Mouse (Mus musculus) heart, embryonic 15.5 days (tissue): ENCODE results near the gene Vav2. TPM values are rescaled to one million over a fixed set of nuclear protein-coding genes. Genes with fewer than 3 reads are reported as not detected.
A peak's percentile ranks its signal among the peaks of the same experiment; 100 is the strongest.

ENCODE experiments used
- ATAC-seq: fragments of 200-750 bp; cut with Nextera tagmentation; replicated peaks from 2 replicates; pipeline ENCODE4 v1.8.0; 2017; ENCODE audit warnings: low read depth, moderate TSS enrichment; ENCODE audit not compliant: insufficient number of reproducible peaks, insufficient read depth, low FRiP score
- H3K27ac ChIP-seq: fragments of 300-500 bp; sonication (generic); 2 replicates; pipeline ENCODE4 v1.5.1; 2015; ENCODE audit warnings: mild to moderate bottlenecking, inconsistent platforms
- H3K27me3 ChIP-seq: fragments of 300-500 bp; sonication (generic); 2 replicates; pipeline ENCODE4 v1.6.1; 2015; ENCODE audit warnings: inconsistent platforms
- H3K36me3 ChIP-seq: fragments of 300-500 bp; sonication (generic); 2 replicates; pipeline ENCODE4 v1.6.1; 2015; ENCODE audit warnings: mild to moderate bottlenecking, inconsistent platforms
- H3K4me1 ChIP-seq: fragments of 300-500 bp; sonication (generic); replicated peaks from 2 replicates; pipeline ENCODE4 v1.6.1; 2015; ENCODE audit warnings: inconsistent platforms
- H3K4me2 ChIP-seq: fragments of 300-500 bp; sonication (generic); 2 replicates; pipeline ENCODE4 v1.6.1; 2015; ENCODE audit warnings: inconsistent platforms, mild to moderate bottlenecking, moderate library complexity
- H3K4me3 ChIP-seq: fragments of 300-500 bp; sonication (generic); 2 replicates; pipeline ENCODE4 v1.5.1; 2015; ENCODE audit warnings: mild to moderate bottlenecking, inconsistent platforms
- H3K9ac ChIP-seq: fragments of 300-500 bp; sonication (generic); 2 replicates; pipeline ENCODE4 v1.6.1; 2015; ENCODE audit warnings: mild to moderate bottlenecking, inconsistent platforms
- H3K9me3 ChIP-seq: fragments of 300-500 bp; sonication (generic); replicated peaks from 2 replicates; pipeline ENCODE4 v1.6.1; 2016; ENCODE audit warnings: inconsistent platforms
- WGBS: fragments of 180-500 bp; shearing (Covaris S2); methylation state at CpG from one replicate; pipeline ENCODE4 v1.1.7; 2015; ENCODE audit warnings: mixed read lengths; 5-methylcytosine and 5-hydroxymethylcytosine counted together
- polyA plus RNA-seq: library from polyadenylated mRNA; unstranded; fragments of >200 nt; fragmentation: Nextera tagmentation; extraction: Ambion mirVana; gene quantifications from 2 replicates; pipeline ENCODE4 v1.2.1, GENCODE M21; 2015

Gene Vav2
- polyA plus RNA-seq, 1 experiment from 2014 or later = 3.1 TPM

GRCm38 (mm10) chr2:27387209-27387608 is 39.6 kb downstream of the Vav2 start:
- Histone ChIP-seq H3K4me1 (peaks cover 30% of the 10 kb centered on the region), H3K27me3 (peaks cover 3% of the 10 kb centered on the region), H3K4me2 (no peak overlapping the region), H3K9ac (no peak overlapping the region), H3K4me3 (no peak overlapping the region), H3K9me3 (no peaks in the 10 kb centered on the region), H3K27ac (no peak overlapping the region), H3K36me3 (no peaks in the 10 kb centered on the region)
- no peak for ATAC-seq
- 87% methylated on average over 1 of the region's 1 CpGs for WGBS

GRCm38 (mm10) chr2:27381698-27382097 is 45.1 kb downstream of the Vav2 start:
- Histone ChIP-seq H3K27ac (peak overlapping the region; percentile 66), H3K4me2 (no peak overlapping the region), H3K9me3 (no peaks in the 10 kb centered on the region), H3K4me1 (peaks cover 24% of the 10 kb centered on the region), H3K4me3 (no peak overlapping the region), H3K36me3 (no peaks in the 10 kb centered on the region), H3K9ac (no peak overlapping the region), H3K27me3 (peaks cover 4% of the 10 kb centered on the region)
- WGBS = 33% methylated on average over 4 of the region's 4 CpGs
- no peak; the same call in 1 of the 2 replicates for ATAC-seq

- WGBS = 70% methylated on average over 3 of the region's 3 CpGs
- peaks cover 6% of the 10 kb centered on the region for H3K27me3 ChIP-seq
These were observed 45.6 kb downstream of the Vav2 start for GRCm38 (mm10) chr2:27381254-27381653.

GRCm38 (mm10) chr2:27377876-27378275 is 49.0 kb downstream of the Vav2 start:
- H3K9me3 ChIP-seq = no peaks in the 10 kb centered on the region
- H3K36me3 ChIP-seq = no peaks in the 10 kb centered on the region
- no peak overlapping the region for H3K9ac ChIP-seq
- 37% methylated on average over 4 of the region's 4 CpGs for WGBS
- no peak overlapping the region for H3K27ac ChIP-seq
- peaks cover 33% of the 10 kb centered on the region for H3K4me1 ChIP-seq
- H3K4me2 ChIP-seq = no peak overlapping the region
- H3K27me3 ChIP-seq = peaks cover 6% of the 10 kb centered on the region; the same call in 1 of the 2 replicates
- ATAC-seq = no peak
- H3K4me3 ChIP-seq = no peak overlapping the region

More at GRCm38 (mm10) chr2:27381254-27381653, 45.6 kb downstream of the Vav2 start:
- H3K9me3 ChIP-seq = no peaks in the 10 kb centered on the region
- no peak overlapping the region for H3K4me2 ChIP-seq
- peak overlapping the region; percentile 66 for H3K27ac ChIP-seq
- H3K9ac ChIP-seq = no peak overlapping the region
- ATAC-seq = no peak
- no peaks in the 10 kb centered on the region for H3K36me3 ChIP-seq
- H3K4me3 ChIP-seq = no peak overlapping the region
- peaks cover 24% of the 10 kb centered on the region for H3K4me1 ChIP-seq

GRCm38 (mm10) chr2:27377164-27377563 is 49.7 kb downstream of the Vav2 start:
- Histone ChIP-seq H3K27ac (no peak overlapping the region), H3K9ac (no peak overlapping the region), H3K36me3 (no peaks in the 10 kb centered on the region), H3K27me3 (peaks cover 6% of the 10 kb centered on the region; the same call in 1 of the 2 replicates), H3K4me1 (peaks cover 37% of the 10 kb centered on the region), H3K4me2 (no peak overlapping the region), H3K9me3 (no peaks in the 10 kb centered on the region), H3K4me3 (no peak overlapping the region)
- whole genome bisulfite sequencing = 79% methylated on average over 8 of the region's 8 CpGs
- ATAC-seq = no peak

GRCm38 (mm10) chr2:27375141-27375540 is 51.7 kb downstream of the Vav2 start:
- no peak for ATAC-seq

GRCm38 (mm10) chr2:27373349-27373748 is 53.5 kb downstream of the Vav2 start:
- Histone ChIP-seq H3K9me3 (no peaks in the 10 kb centered on the region), H3K4me3 (no peak overlapping the region), H3K4me2 (no peak overlapping the region), H3K9ac (no peak overlapping the region), H3K4me1 (peaks cover 20% of the 10 kb centered on the region), H3K27me3 (peaks cover 6% of the 10 kb centered on the region; the same call in 1 of the 2 replicates), H3K36me3 (no peaks in the 10 kb centered on the region), H3K27ac (no peak overlapping the region)
- 10% methylated on average over 12 of the region's 12 CpGs for WGBS
- ATAC-seq = peak; percentile 44; the same call in 1 of the 2 replicates

More at GRCm38 (mm10) chr2:27375141-27375540, 51.7 kb downstream of the Vav2 start:
- Histone ChIP-seq H3K27ac (no peak overlapping the region), H3K9ac (no peak overlapping the region), H3K4me2 (no peak overlapping the region), H3K9me3 (no peaks in the 10 kb centered on the region), H3K27me3 (peaks cover 6% of the 10 kb centered on the region; the same call in 1 of the 2 replicates), H3K36me3 (no peaks in the 10 kb centered on the region), H3K4me3 (no peak overlapping the region), H3K4me1 (peaks cover 24% of the 10 kb centered on the region)
- WGBS = 55% methylated on average over 3 of the region's 3 CpGs

- ATAC-seq = no peak
- no peaks in the 10 kb centered on the region for H3K36me3 ChIP-seq
- H3K4me2 ChIP-seq = no peak overlapping the region
- 88% methylated on average over 2 of the region's 2 CpGs for WGBS
- H3K27ac ChIP-seq = no peak overlapping the region
- H3K4me3 ChIP-seq = no peak overlapping the region
- no peaks in the 10 kb centered on the region for H3K27me3 ChIP-seq
- H3K4me1 ChIP-seq = peaks cover 13% of the 10 kb centered on the region
- no peaks in the 10 kb centered on the region for H3K9me3 ChIP-seq
- H3K9ac ChIP-seq = no peak overlapping the region
These were observed 55.4 kb downstream of the Vav2 start for GRCm38 (mm10) chr2:27371450-27371849.

- Histone ChIP-seq H3K4me3 (no peak overlapping the region), H3K4me1 (peaks cover 13% of the 10 kb centered on the region), H3K4me2 (no peak overlapping the region), H3K27ac (no peak overlapping the region), H3K36me3 (no peaks in the 10 kb centered on the region), H3K9me3 (no peaks in the 10 kb centered on the region), H3K9ac (no peak overlapping the region), H3K27me3 (no peaks in the 10 kb centered on the region)
- no peak for ATAC-seq
- WGBS = 85% methylated on average over 8 of the region's 8 CpGs
These were observed 57.9 kb downstream of the Vav2 start for GRCm38 (mm10) chr2:27368980-27369379.

- H3K36me3 ChIP-seq = no peaks in the 10 kb centered on the region
- no peak for ATAC-seq
- 69% methylated on average over 4 of the region's 4 CpGs for WGBS
- H3K4me2 ChIP-seq = no peak overlapping the region
- no peaks in the 10 kb centered on the region for H3K27me3 ChIP-seq
- H3K9ac ChIP-seq = no peak overlapping the region
- H3K27ac ChIP-seq = no peak overlapping the region
- no peak overlapping the region for H3K4me3 ChIP-seq
- no peaks in the 10 kb centered on the region for H3K4me1 ChIP-seq
- H3K9me3 ChIP-seq = no peaks in the 10 kb centered on the region
These were observed 61.5 kb downstream of the Vav2 start for GRCm38 (mm10) chr2:27365296-27365695.

- H3K27me3 ChIP-seq = no peaks in the 10 kb centered on the region
- 66% methylated on average over 5 of the region's 5 CpGs for WGBS
- no peaks in the 10 kb centered on the region for H3K9me3 ChIP-seq
- H3K4me2 ChIP-seq = no peak overlapping the region
- no peak overlapping the region for H3K9ac ChIP-seq
- H3K4me1 ChIP-seq = no peaks in the 10 kb centered on the region
- H3K4me3 ChIP-seq = no peak overlapping the region
- H3K27ac ChIP-seq = no peak overlapping the region
- no peak for ATAC-seq
- no peaks in the 10 kb centered on the region for H3K36me3 ChIP-seq
These were observed 65.0 kb downstream of the Vav2 start for GRCm38 (mm10) chr2:27361786-27362185.

GRCm38 (mm10) chr2:27358461-27358860 is 68.4 kb downstream of the Vav2 start:
- Histone ChIP-seq H3K27ac (no peak overlapping the region), H3K9ac (no peak overlapping the region), H3K4me1 (peaks cover 10% of the 10 kb centered on the region; the same call in 1 of the 2 replicates), H3K4me3 (no peak overlapping the region), H3K27me3 (no peaks in the 10 kb centered on the region), H3K9me3 (no peaks in the 10 kb centered on the region), H3K36me3 (no peaks in the 10 kb centered on the region), H3K4me2 (no peak overlapping the region)
- ATAC-seq = no peak
- WGBS = 73% methylated on average over 2 of the region's 2 CpGs
